Mouse (Mus musculus): ENCODE measurements around the gene Psors1c2. TPM values are rescaled to one million over a fixed set of nuclear protein-coding genes. Genes with fewer than 3 reads are reported as not detected.

Psors1c2 gene
- polyA plus RNA-seq, 1 experiment from 2014 or later, result 1.2 TPM

DNA sequence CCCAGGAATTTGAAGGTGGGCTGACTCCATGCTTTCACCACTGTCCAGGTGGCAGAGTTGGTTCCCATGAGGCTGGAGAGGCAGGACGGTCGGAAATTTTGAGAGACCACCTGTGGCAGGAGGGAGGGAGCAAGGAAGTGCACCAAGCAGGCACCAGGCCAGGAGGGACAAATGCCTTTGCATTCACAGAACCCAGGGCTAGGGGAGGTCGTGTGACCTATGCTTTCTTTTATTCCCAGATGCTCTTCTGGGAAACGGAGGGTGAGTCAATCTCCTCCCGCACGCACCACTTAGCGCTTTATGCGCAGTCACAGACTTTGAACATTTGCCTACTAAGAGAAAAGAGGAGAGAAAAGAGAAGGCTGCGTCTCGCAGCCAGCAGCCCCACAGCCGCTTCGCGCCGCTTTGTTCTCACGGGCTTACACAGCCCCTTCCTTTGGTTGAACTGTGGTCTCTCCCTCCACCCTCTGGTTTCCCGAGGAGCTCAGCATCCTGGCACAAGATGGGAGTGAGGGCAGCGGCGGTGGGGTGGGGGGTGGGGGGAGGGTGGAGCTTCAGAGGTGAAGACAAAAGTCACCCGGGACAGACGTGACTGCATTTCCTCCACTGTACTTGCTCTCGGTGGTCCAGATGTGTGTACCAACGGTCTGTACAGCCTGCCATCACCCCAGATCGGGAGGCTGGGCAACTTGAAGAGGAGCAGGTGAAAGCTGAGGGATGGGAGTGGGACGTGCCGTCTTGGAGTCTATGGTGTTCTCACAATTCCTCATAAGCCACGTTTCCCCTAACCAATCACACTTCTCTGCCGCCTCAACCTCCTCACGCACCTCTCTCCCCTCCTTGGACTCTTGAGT lies 36.3 kb downstream of the Psors1c2 start:
- no peak overlapping the region for H3K27ac ChIP-seq
- H3K9me3 ChIP-seq (replicated peaks), result no peaks in the 10 kb centered on the region
- WGBS, result 2% methylated on average over 28 of the region's 28 CpGs
- peak overlapping the region; percentile 59 for H3K9ac ChIP-seq
- H3K36me3 ChIP-seq, result no peaks in the 10 kb centered on the region
- peaks cover 22% of the 10 kb centered on the region for H3K27me3 ChIP-seq
- peak; percentile 76 for ATAC-seq (ENCODE audit: low FRiP score)
- peaks cover 15% of the 10 kb centered on the region for H3K4me1 ChIP-seq
- peak overlapping the region; percentile 28 for H3K4me3 ChIP-seq
- peak overlapping the region; percentile 56 for H3K4me2 ChIP-seq (replicated peaks)

DNA sequence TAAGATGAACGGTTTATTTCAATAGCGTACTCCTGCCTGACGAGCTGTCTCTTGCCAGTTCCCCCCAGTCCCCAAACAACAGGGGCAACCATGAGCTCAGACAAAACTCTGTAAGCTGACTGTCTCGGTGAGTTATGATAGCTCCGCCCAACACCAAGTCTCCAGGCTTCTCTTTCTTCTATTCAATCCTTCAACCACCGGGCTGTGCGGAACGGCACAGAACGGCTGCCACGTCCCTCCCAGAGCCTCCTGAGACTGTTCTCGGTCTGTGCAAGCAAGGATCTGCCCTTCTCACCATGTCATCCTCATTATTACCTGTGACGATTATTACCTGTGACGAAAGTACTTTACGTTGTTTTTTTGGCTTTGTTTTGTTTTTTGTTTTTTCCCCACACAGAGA lies 37.8 kb downstream of the Psors1c2 start:
- Histone ChIP-seq H3K27me3 (peaks cover 22% of the 10 kb centered on the region), H3K9me3 (replicated peaks) (no peaks in the 10 kb centered on the region), H3K4me2 (replicated peaks) (no peak overlapping the region), H3K36me3 (no peaks in the 10 kb centered on the region), H3K4me1 (peaks cover 15% of the 10 kb centered on the region), H3K9ac (no peak overlapping the region), H3K27ac (no peak overlapping the region), H3K4me3 (no peak overlapping the region)
- ATAC-seq (ENCODE audit: low FRiP score), result no peak
- 63% methylated on average over 14 of the region's 14 CpGs for WGBS

DNA sequence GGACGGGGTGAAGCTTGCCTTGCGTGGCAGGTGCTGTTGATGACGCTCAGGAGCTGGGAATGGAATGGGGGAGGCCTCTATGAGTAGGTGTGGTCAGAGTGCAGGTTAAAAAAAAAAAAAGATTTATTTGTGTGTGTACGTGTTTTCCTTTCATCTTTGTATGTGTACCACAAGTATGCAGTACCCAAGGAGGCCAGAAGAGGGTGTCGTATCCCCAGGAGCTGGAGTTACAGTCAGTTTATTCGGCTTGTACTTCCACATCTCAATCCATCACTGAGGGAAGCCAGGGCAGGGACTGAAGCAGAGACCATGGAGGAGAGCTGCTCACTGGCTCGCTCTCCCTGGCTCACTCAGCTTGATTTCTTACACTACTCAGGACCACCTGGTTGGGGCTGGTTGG lies 38.5 kb downstream of the Psors1c2 start:
- Histone ChIP-seq H3K9me3 (replicated peaks) (no peaks in the 10 kb centered on the region), H3K4me3 (no peak overlapping the region), H3K27ac (no peak overlapping the region), H3K9ac (no peak overlapping the region), H3K4me2 (replicated peaks) (no peak overlapping the region), H3K36me3 (no peaks in the 10 kb centered on the region), H3K27me3 (peaks cover 22% of the 10 kb centered on the region), H3K4me1 (peaks cover 15% of the 10 kb centered on the region)
- no peak for ATAC-seq (ENCODE audit: low FRiP score)
- 96% methylated on average over 7 of the region's 7 CpGs for WGBS

DNA sequence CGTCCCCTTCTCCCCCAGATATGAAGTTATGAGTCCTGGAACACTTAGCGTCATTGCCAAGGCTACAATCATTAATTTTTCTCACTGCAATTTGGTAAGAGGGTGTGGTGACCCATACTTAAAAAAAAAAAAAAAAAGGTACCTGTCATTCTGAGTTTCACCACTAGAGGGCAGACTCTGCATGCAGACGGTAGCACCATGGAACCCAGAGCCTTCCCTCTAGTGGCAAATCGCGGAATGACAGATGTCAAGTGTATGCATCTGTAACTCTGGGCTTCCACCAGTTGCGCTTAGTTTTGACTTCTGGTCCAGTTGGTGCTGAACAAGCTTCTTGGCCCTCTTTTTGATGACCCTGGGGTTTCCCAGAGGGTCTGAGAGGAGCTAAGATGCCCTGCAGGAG lies 45.2 kb downstream of the Psors1c2 start:
- no peak overlapping the region for H3K9ac ChIP-seq
- ATAC-seq (ENCODE audit: low FRiP score), result no peak; the same call in 1 of the 2 replicates
- H3K4me1 ChIP-seq, result no peaks in the 10 kb centered on the region
- H3K4me2 ChIP-seq (replicated peaks), result no peak overlapping the region
- H3K27me3 ChIP-seq, result no peaks in the 10 kb centered on the region
- no peaks in the 10 kb centered on the region for H3K9me3 ChIP-seq (replicated peaks)
- 21% methylated on average over 6 of the region's 6 CpGs for WGBS
- H3K27ac ChIP-seq, result no peak overlapping the region
- H3K36me3 ChIP-seq, result no peaks in the 10 kb centered on the region
- H3K4me3 ChIP-seq, result no peak overlapping the region

DNA sequence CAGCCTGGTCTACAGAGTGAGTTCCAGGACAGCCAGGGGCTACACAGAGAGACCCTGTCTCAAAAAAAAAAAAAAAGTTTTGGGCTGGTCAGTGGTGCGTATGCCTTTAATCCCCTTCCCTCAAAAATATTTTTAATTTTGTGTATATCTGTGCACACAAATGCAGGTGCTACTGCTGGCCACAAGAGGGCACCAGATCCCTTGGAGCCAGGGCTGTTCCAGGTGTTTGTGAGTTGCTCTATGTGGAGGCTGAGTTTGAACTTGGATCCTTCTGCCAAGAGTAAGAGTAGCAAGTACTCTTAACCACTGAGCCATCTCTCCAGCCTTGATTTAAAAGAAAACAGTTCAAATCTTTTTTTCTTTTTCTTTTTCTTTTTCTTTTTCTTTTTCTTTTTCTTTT lies 49.9 kb downstream of the Psors1c2 start:
- Histone ChIP-seq H3K9me3 (replicated peaks) (no peaks in the 10 kb centered on the region), H3K36me3 (no peaks in the 10 kb centered on the region), H3K27me3 (no peaks in the 10 kb centered on the region), H3K4me2 (replicated peaks) (no peak overlapping the region), H3K4me1 (peaks cover 3% of the 10 kb centered on the region; the same call in 1 of the 2 replicates), H3K9ac (no peak overlapping the region), H3K4me3 (no peak overlapping the region), H3K27ac (no peak overlapping the region)
- WGBS, result 92% methylated on average over 1 of the region's 1 CpGs
- no peak for ATAC-seq (ENCODE audit: low FRiP score)

Other genes starting within 250 kb of the Psors1c2 start
- 0.12 TPM in 1 of 2 replicates, not detected in the other for gene H2-Q1, start 212.8 kb upstream of the Psors1c2 start, polyA plus RNA-seq (2016; fragmentation: Nextera tagmentation; extraction: Ambion mirVana)
- 0.46 TPM in 1 of 2 replicates, not detected in the other for gene H2-Q2, start 191.0 kb upstream of the Psors1c2 start, polyA plus RNA-seq (2016; fragmentation: Nextera tagmentation; extraction: Ambion mirVana)
- gene H2-Q4, start 153.6 kb upstream of the Psors1c2 start, polyA plus RNA-seq (2016; fragmentation: Nextera tagmentation; extraction: Ambion mirVana), result 1.6 and 1.7 TPM in 2 replicates
- gene H2-Q6, start 108.4 kb upstream of the Psors1c2 start, polyA plus RNA-seq (2016; fragmentation: Nextera tagmentation; extraction: Ambion mirVana), result 0.10 and 0.42 TPM in 2 replicates
- 3.9 and 4.7 TPM in 2 replicates for gene H2-Q7, start 94.0 kb upstream of the Psors1c2 start, polyA plus RNA-seq (2016; fragmentation: Nextera tagmentation; extraction: Ambion mirVana)
- gene H2-Q10, start 63.1 kb upstream of the Psors1c2 start, polyA plus RNA-seq (2016; fragmentation: Nextera tagmentation; extraction: Ambion mirVana), result 0.10 TPM in 1 of 2 replicates, not detected in the other
- not detected in 2 replicates for gene Pou5f1, start 27.2 kb upstream of the Psors1c2 start, polyA plus RNA-seq (2016; fragmentation: Nextera tagmentation; extraction: Ambion mirVana)
- 37.3 and 37.6 TPM in 2 replicates for gene Tcf19, start 16.4 kb upstream of the Psors1c2 start, polyA plus RNA-seq (2016; fragmentation: Nextera tagmentation; extraction: Ambion mirVana)
- 14.8 and 15.2 TPM in 2 replicates for gene Cchcr1, start 16.1 kb upstream of the Psors1c2 start, polyA plus RNA-seq (2016; fragmentation: Nextera tagmentation; extraction: Ambion mirVana)
- 0.08 and 0.20 TPM in 2 replicates for gene Cdsn, start 18.9 kb downstream of the Psors1c2 start, polyA plus RNA-seq (2016; fragmentation: Nextera tagmentation; extraction: Ambion mirVana)
- not detected in 2 replicates for gene 2300002M23Rik, start 34.2 kb downstream of the Psors1c2 start, polyA plus RNA-seq (2016; fragmentation: Nextera tagmentation; extraction: Ambion mirVana)
- not detected in 2 replicates for gene Sfta2, start 68.3 kb downstream of the Psors1c2 start, polyA plus RNA-seq (2016; fragmentation: Nextera tagmentation; extraction: Ambion mirVana)
- not detected in 2 replicates for gene Gm9573, start 93.4 kb downstream of the Psors1c2 start, polyA plus RNA-seq (2016; fragmentation: Nextera tagmentation; extraction: Ambion mirVana)
- 0.15 and 0.20 TPM in 2 replicates for gene Mucl3, start 110.5 kb downstream of the Psors1c2 start, polyA plus RNA-seq (2016; fragmentation: Nextera tagmentation; extraction: Ambion mirVana)
- gene Vars2, start 134.4 kb downstream of the Psors1c2 start, polyA plus RNA-seq (2016; fragmentation: Nextera tagmentation; extraction: Ambion mirVana), result 16.5 and 16.9 TPM in 2 replicates
- gene Gtf2h4, start 140.5 kb downstream of the Psors1c2 start, polyA plus RNA-seq (2016; fragmentation: Nextera tagmentation; extraction: Ambion mirVana), result 34.7 and 37.7 TPM in 2 replicates
- 168 and 182 TPM in 2 replicates for gene Ddr1, start 171.4 kb downstream of the Psors1c2 start, polyA plus RNA-seq (2016; fragmentation: Nextera tagmentation; extraction: Ambion mirVana)